Mouse (Mus musculus) heart, adult 11 months (tissue): ENCODE results near the gene Hist2h3c2.
"Not testable (repeated sequence)": the region's sequence is repeated elsewhere in the genome, so short reads cannot be mapped to it uniquely, and the experiment has no call there.

ENCODE experiments used
- DNase-seq: peaks from one replicate; pipeline ENCODE4 v3.0.0; 2022

The Hist2h3c2 gene

GRCm38 (mm10) chr3:96234914-96235313 lies 4.0 kb downstream of the Hist2h3c2 start:
- DNase-seq = no peak

- DNase-seq = no peak
These were observed 7.2 kb downstream of the Hist2h3c2 start for GRCm38 (mm10) chr3:96231758-96232120.

GRCm38 (mm10) chr3:96230910-96231757 lies 7.8 kb downstream of the Hist2h3c2 start:
- peak; percentile 92 for DNase-seq

- DNase-seq = peak; percentile 89
These were observed 8.5 kb downstream of the Hist2h3c2 start for GRCm38 (mm10) chr3:96230404-96230803.

GRCm38 (mm10) chr3:96228828-96229227 lies 10.1 kb downstream of the Hist2h3c2 start:
- DNase-seq = no peak

- DNase-seq = peak; percentile 97
These were observed 12.0 kb downstream of the Hist2h3c2 start for GRCm38 (mm10) chr3:96226695-96227648.

- peak; percentile 85 for DNase-seq
These were observed 13.5 kb downstream of the Hist2h3c2 start for GRCm38 (mm10) chr3:96225421-96225820.

DNA sequence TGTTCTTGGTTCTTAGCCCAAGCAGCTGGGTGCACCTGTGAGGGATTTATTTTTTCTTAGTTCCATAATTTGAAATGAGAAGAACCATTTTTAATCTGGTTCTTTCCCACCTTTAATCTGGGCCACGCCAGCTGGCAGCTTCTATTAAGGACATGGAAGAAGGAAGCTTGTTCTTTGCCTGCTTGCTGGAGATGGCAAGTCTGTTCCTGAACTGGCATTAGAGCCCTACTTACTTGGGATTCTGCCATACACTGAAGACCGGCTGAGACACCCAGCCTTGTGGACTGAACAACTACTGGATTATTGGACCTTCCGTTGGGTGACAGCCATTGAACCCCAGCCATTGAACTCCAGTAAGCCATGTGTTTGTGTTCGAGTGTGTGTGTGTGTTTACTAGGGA lies 16.2 kb downstream of the Hist2h3c2 start:
- peak; percentile 92 for DNase-seq

DNA sequence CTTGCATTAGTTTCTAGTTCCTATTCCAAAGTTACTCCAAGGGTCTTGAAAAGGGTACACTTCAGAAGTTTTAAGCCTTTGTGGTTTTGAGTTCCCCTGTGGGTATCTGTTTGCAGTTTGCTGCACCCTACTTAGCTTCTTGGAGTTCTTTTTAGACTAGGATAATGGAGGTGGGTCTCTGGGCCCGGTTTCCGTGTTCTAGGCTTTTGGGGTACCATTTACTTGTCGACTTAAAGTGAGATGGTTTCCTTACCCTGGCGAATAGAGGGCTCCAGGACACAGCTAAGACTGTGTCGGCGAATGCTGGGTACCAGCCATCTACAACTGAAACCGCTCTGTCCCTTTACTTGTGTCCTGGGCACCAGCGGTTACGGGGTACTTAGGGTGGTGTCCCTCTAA lies 17.3 kb downstream of the Hist2h3c2 start:
- peak; percentile 91 for DNase-seq

DNA sequence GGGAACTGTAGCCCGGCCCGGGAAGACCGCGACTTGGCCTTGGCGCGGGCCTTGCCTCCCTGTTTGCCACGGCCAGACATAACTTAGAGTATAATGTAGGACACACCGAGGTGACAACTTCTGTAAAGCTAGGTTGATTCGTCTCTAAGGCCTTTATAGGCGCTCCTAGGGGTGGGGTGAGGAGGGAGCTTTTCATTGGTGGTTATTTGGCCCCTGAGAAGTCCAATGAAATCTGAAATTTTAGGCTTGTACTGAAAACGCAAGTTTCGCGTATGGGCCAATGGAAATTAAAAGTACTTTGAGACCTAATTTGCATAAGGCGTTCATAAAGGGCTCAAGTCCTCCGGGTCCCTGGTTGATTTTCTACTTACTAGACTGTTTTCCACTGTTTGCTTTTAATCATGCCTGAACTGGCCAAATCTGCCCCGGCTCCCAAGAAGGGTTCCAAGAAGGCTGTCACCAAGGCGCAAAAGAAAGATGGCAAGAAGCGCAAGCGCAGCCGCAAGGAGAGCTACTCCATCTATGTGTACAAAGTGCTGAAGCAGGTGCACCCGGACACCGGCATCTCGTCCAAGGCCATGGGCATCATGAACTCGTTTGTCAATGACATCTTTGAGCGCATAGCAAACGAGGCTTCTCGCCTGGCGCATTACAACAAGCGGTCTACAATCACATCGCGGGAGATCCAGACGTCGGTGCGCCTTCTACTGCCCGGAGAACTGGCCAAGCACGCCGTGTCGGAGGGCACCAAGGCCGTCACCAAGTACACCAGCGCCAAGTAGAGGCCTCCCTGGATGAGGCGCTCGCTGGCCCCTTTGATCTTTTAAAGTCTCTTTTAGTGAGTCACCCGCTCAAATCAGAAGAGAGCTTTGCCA lies 17.9 kb downstream of the Hist2h3c2 start, which contains the start of the genes Hist2h2ac and Hist2h2be:
TSS of gene Hist2h2ac (minus strand) at position 116 of the 875 bp plus-strand sequence.
TSS of gene Hist2h2be (plus strand) at position 355 of the 875 bp plus-strand sequence.
- DNase-seq = peak; percentile 99

- DNase-seq = not testable (repeated sequence)
These were observed 18.7 kb downstream of the Hist2h3c2 start for GRCm38 (mm10) chr3:96220131-96220764.

- peak; percentile 99 for DNase-seq
These were observed 19.2 kb downstream of the Hist2h3c2 start, which contains the start of the genes Bola1 and Hist2h2ab for GRCm38 (mm10) chr3:96219661-96220130. Bola1 (minus strand) TSS chr3:96219709. Hist2h2ab (plus strand) TSS chr3:96219865.

GRCm38 (mm10) chr3:96219191-96219641 lies 19.7 kb downstream of the Hist2h3c2 start:
- DNase-seq = peak; percentile 94

GRCm38 (mm10) chr3:96209242-96209641 lies 29.7 kb downstream of the Hist2h3c2 start:
- no peak for DNase-seq

DNA sequence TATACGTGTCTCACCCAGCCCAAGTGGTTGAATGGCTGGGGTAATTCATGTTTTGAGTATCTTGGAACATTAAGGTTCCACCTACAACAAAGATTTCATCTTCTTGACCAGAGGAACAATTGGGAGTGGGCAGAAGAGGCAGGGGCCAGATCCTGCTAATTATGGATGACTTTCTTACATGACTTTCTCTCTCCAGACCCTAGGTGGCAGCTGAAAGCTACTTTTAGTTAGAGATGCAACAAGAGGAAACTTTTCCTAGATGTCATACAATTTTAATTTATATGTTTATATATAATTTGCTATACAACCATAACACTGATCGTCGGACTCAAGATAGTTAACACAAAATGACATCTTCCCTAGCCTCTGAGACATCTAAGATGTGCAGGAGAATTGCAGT lies 31.1 kb downstream of the Hist2h3c2 start:
- DNase-seq = no peak

DNA sequence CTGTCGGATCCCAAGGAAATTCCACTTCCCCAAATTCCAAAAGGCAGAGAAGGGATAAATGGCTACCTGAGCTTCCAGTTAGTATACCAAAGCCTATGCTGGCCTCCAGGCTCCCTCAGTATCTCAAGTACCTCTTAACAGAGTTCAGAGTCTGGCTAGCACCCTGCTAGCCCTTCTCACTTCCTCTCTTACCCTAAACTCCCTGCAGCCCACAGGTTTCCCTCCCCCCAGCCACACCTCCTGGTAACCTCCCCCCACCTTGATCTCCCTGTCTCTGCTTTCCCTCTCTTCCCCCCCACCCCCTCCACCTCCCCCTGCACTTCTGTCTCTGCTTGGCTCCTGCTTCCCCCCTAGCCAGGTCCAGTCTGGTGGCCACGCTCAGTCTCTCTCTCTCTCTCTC lies 39.2 kb downstream of the Hist2h3c2 start:
- DNase-seq = no peak

DNA sequence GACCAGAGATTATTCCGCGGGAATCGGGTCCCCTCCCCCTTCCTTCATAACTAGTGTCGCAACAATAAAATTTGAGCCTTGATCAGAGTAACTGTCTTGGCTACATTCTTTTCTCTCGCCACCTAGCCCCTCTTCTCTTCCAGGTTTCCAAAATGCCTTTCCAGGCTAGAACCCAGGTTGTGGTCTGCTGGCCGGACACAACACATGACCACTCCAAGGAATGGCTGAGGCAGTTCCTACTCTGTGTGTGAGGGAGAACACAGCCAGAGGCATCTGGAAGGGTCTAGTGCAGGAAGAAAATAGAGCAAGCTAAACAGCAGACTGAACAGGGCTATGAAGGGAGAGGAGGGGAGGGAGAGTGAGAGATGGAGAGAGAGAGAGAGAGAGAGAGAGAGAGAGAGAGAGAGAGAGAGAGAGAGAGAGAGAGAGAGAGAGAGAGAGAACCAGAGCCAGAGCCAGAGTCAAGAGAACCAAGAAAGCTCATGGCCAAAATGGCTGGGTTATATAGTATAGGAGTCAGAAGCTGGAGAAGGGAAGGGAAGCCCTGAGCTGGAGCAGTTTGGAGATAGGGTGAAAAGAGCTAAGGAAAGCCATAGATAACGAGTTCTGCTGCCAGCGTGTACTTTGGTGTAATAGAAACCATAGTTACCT lies 40.2 kb downstream of the Hist2h3c2 start:
- DNase-seq = not testable (repeated sequence)

- no peak for DNase-seq
These were observed 40.7 kb downstream of the Hist2h3c2 start for GRCm38 (mm10) chr3:96198181-96198580.

DNA sequence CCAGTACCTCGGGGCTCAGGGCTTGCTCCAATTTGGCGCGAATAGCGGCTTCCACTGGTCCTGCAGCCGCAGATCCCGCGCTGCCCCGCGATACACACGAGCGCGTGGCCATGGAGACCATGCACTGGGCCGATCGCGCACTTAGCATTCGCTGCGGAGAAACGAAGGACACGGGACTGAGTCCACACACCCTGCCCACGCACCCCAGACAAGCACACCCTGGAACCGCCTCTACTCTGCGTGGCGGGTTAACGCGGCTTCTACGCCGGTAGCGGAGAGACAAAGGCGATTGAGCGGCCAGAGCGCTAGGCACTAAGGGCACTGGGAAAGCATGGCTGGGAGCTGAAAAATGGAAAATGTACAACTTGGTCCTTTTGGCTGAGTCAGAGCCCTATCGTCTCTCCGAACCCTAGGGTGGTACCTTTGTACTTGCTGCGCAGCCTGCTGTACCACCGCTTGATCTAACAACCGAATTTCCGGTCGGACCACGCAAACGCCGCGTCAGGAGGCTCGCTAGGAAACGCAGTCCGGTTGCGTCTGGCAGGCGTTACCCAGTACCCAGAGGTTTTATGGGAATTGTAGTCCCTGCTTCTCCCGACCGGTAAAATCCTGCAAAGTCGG lies 41.7 kb downstream of the Hist2h3c2 start:
- DNase-seq = peak; percentile 99

DNA sequence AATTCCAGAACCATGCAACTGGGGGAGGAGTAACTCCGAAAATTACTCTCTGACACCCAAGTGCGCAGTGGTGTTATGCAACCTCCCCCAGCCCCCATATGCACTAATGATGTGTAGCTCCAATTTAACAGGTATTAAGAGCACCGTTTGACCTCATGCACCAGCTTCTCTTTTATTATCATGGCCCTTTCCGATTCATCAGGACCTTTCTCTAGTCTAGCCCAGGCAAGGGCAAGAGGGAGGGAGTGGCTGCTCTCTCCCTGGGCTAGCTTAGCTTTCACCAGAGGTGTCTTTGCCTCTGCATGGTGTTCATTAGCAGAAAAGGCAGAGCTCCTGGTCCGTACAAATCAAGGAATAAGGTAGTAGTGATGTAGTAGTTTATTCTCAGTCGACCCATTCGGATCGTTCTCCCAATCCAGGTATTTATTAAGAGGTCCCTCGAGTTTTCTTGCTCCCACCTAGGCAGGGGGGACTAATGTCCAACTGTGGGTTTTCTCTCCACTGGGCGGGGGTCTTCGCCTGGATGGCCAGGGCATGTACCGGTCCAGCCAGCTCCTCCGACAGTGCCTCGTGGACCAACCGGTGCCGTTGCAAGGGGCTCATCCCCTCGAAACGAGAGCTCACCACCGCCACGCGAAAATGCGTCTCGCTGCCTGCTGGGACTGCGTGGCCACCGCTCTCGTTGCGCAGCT lies 42.3 kb downstream of the Hist2h3c2 start:
- DNase-seq = no peak
